Mouse (Mus musculus) ES-E14 (cell line): ENCODE results near the gene Nefh.

Source experiments
- CHD2 ChIP-seq: IDR thresholded peaks from 2 replicates; pipeline ENCODE4 v1.6.1; 2014; ENCODE audit warnings: mild to moderate bottlenecking, low read depth, low read length, inconsistent platforms
- HCFC1 ChIP-seq: IDR thresholded peaks from 2 replicates; pipeline ENCODE4 v1.6.1; 2012; ENCODE audit warnings: low read length, inconsistent platforms, borderline replicate concordance; ENCODE audit not compliant: insufficient read depth
- MAFK ChIP-seq: IDR thresholded peaks from 2 replicates; pipeline ENCODE4 v1.6.1; 2014; ENCODE audit warnings: mild to moderate bottlenecking, low read depth, low read length, inconsistent platforms; ENCODE audit not compliant: insufficient read depth
- ZC3H11A ChIP-seq: IDR thresholded peaks from 2 replicates; pipeline ENCODE4 v1.6.1; 2012; ENCODE audit warnings: low read depth, mild to moderate bottlenecking, inconsistent platforms, low read length, borderline replicate concordance
- ZNF384 ChIP-seq: IDR thresholded peaks from 2 replicates; pipeline ENCODE4 v1.6.1; 2012; ENCODE audit warnings: low read depth, low read length, inconsistent platforms

GRCm38 (mm10) chr11:4901956-4902355, 45.9 kb downstream of the Nefh start:
- no peak for TF ChIP-seq ZC3H11A
- no peak for TF ChIP-seq ZNF384
- TF ChIP-seq CHD2: no peak
- TF ChIP-seq MAFK: no peak
- TF ChIP-seq HCFC1: no peak
